Mouse (Mus musculus) left cerebral cortex, adult 18-20 months (tissue): ENCODE data around the gene Skint7. TPM values are rescaled to one million over a fixed set of nuclear protein-coding genes. Genes with fewer than 3 reads are reported as not detected.
"Not testable (repeated sequence)": the region's sequence is repeated elsewhere in the genome, so short reads cannot be mapped to it uniquely, and the experiment has no call there.

Experiments used
- DNase-seq, 2 experiments: peaks; one replicate each; pipeline ENCODE4 v3.0.0; 2021 to 2022; ENCODE audit warnings: low spot score in 2 of 2, mixed read lengths in 1 of 2
- long read RNA-seq, 2 experiments: library from polyadenylated mRNA; stranded (forward); transcript quantifications; one replicate each; pipeline ENCODE4 v2.0.0; 2021
- total RNA-seq, 2 experiments: library from RNA; stranded (reverse); gene quantifications; 2 replicates each; pipeline ENCODE4 v1.2.3; 2021

The Skint7 gene
- under 1 TPM; 0.35 to 0.70 TPM for total RNA-seq
- long read RNA-seq, experiment 1: 0 reads
- long read RNA-seq, experiment 2: 0 reads

DNA sequence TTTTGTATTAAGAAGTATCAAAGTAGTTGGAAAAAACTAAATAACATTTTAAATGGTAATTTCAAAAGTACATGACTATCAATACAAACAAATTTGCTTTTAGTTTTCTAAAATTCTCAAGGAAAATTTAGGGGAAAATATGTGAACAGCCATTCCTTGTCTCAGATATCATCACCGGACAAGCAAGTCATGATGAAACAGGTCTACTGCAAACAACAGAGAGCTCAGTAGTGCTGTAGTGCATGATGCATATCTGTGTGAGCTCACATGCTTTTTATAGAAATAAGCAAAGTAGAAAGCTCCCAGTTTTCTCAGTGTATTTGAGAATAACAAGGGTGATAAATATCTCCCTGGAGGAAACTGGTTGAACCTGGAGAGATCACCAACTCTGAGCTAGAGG is at the start of gene Skint7:
Skint7 (plus strand) TSS at position 301 of the 400 bp plus-strand sequence.
- no peak for DNase-seq

DNA sequence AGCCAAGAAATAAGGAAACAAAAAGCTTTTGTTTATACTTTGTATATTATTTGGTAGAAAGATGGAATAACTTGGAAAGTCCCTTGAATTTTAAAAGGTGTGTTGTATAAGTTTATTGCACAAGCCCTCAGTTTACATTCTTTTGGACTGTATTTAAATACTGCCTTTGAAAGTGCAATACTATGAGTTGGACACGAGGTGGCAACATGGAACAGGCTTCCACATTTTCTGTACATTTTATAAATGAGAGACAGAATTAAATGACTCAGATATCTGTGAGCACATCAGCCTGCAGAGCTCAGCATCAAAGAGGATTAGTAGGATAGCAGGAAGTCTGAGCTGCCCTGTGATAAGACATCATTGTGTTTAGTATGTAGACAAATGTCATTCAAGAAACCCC is 11.4 kb upstream of the Skint7 start:
- DNase-seq: peak in 1 of 2 experiments; percentile 8

DNA sequence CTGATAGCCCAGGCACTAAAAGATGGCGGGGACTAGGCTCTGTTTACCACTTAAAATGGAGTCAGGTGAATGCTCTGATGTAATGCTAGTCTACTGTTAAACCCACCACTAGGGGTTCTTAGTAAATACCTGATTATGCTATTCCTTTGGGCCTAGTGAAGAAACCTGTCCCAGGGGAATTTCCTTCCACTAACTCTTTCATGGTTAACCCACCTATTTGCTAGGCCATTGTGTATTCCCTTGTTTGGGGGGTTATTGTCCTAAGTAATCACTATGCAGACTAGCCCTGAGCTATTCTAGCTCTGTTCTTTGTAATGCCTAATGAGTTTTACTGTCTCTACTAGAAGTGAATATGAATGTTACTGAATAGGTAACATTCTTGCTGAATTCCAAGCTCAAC is 9.5 kb upstream of the Skint7 start:
- DNase-seq: not testable (repeated sequence)

- DNase-seq: no peak
Measured at GRCm38 (mm10) chr4:111963669-111964068, 9.1 kb upstream of the Skint7 start.

GRCm38 (mm10) chr4:112005969-112006368 is 33.2 kb downstream of the Skint7 start, which contains the start of gene Skint1:
Skint1 (plus strand) TSS chr4:112006269.
- DNase-seq: no peak

Other genes with a start within 250 kb of the Skint7 start
- not detected for gene Slc5a9, start 70.0 kb upstream of the Skint7 start, total RNA-seq
- not detected for gene Skint8, start 53.5 kb upstream of the Skint7 start, total RNA-seq
- not detected for gene Skint1, start 33.3 kb downstream of the Skint7 start, total RNA-seq
- gene Skint4, start 99.1 kb downstream of the Skint7 start, total RNA-seq: not detected